Comparison of ENCODE assay signal across 9 mouse cellular contexts in the genomic region with DNA sequence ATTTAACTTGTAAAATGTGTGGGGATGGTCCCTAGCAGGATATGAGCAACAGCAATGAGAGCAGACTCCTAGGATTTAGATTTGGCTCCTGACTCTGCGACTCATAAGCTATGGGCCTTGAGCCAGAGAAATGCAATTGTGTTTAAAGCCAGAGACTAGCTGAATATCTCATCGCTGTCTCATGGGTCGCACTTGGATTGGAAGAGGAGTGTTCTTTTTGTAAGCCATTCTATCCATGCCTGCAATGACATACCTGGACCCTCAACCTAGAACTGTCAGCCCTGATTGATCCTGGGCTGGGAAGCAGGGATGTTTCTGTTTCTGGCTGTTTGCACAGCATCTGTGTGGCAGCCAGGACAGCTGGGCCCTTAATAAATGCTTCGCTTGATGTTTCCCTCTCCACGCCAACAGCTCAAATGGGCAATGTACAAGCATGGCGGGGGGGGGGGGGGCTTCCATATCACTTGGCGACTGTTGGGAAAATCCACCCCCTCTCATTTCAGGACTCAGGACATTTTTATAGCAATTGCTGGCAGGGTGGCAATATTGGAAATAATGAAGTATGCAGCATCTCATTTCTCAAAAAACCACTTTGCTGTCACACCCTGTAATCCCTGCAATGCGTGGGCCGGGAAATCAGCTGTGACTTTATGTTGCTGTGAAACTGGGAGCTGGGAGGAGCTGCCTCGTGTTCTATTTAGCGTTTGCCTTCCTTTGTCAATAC.
DNase-seq lines count a peak whose midpoint lies in the region; ATAC-seq lines count a peak whose summit lies in the region.
"Had no signal": no experiment of that assay in that cellular context is flagged by ENCODE, and none has a peak within 500 bp of the region (broad histone marks: within the 10 kb centered on the region; RNA-seq: fewer than 3 reads in every experiment).

No protein-coding gene starts in this region.

- no peaks in the 10 kb centered on the region for H3K27me3 ChIP-seq in embryonic facial prominence, embryonic 15.5 days
- no peaks in the 10 kb centered on the region for H3K27me3 ChIP-seq in neural tube, embryonic 15.5 days (replicated peaks)

- H3K36me3 ChIP-seq in embryonic facial prominence, embryonic 15.5 days: no peaks in the 10 kb centered on the region
- H3K36me3 ChIP-seq in neural tube, embryonic 15.5 days: no peaks in the 10 kb centered on the region

- no peak overlapping the region for H3K4me3 ChIP-seq in embryonic facial prominence, embryonic 15.5 days (replicated peaks)
- no peak overlapping the region for H3K4me3 ChIP-seq in neural tube, embryonic 15.5 days (replicated peaks)
- H3K4me3 ChIP-seq: gastrocnemius, adult 2 months had no signal

- H3K4me1 ChIP-seq in embryonic facial prominence, embryonic 15.5 days: peaks cover 14% of the 10 kb centered on the region
- peaks cover 12% of the 10 kb centered on the region for H3K4me1 ChIP-seq in neural tube, embryonic 15.5 days

- DNase-seq in heart, postnatal 10 days: peak; percentile 17 to 49
- DNase-seq in heart, postnatal 4 days: no peak
- peak; percentile 29 to 60 for DNase-seq in left cerebral cortex, adult 18-20 months (ENCODE audit: low spot score in 2 of 2)
- DNase-seq in T-cell, adult 2 months (ENCODE audit: low spot score): no peak
- DNase-seq in spleen, adult 18-20 months: no peak
- DNase-seq: gastrocnemius, adult 2 months had no signal

- 43% methylated on average over 11 of the region's 11 CpGs for WGBS in embryonic facial prominence, embryonic 15.5 days
- WGBS in neural tube, embryonic 15.5 days: 30% methylated on average over 11 of the region's 11 CpGs

- peak; percentile 63 for ATAC-seq in embryonic facial prominence, embryonic 15.5 days (ENCODE audit: insufficient number of reproducible peaks, low FRiP score, low TSS enrichment, low read depth)
- peak; percentile 92 for ATAC-seq in neural tube, embryonic 15.5 days (ENCODE audit: low FRiP score)
- no peak for ATAC-seq in megakaryocyte, adult 5-6 weeks (ENCODE audit: poor library complexity, severe bottlenecking)

- intact Hi-C loops in heart, postnatal 10 days (cut with DNase I): no loop called here

- no peaks in the 10 kb centered on the region for H3K9me3 ChIP-seq in embryonic facial prominence, embryonic 15.5 days (replicated peaks)
- no peaks in the 10 kb centered on the region for H3K9me3 ChIP-seq in neural tube, embryonic 15.5 days (replicated peaks)

- H3K9ac ChIP-seq in embryonic facial prominence, embryonic 15.5 days: no peak overlapping the region
- H3K9ac ChIP-seq in neural tube, embryonic 15.5 days (replicated peaks): no peak overlapping the region

- H3K4me2 ChIP-seq in embryonic facial prominence, embryonic 15.5 days (replicated peaks): no peak overlapping the region
- H3K4me2 ChIP-seq in neural tube, embryonic 15.5 days: peak overlapping the region; percentile 6; the same call in 1 of the 2 replicates

- H3K27ac ChIP-seq in embryonic facial prominence, embryonic 15.5 days (replicated peaks): peak overlapping the region; percentile 72
- H3K27ac ChIP-seq in neural tube, embryonic 15.5 days (replicated peaks): peak overlapping the region; percentile 54
- H3K27ac ChIP-seq: gastrocnemius, adult 2 months had no signal

Comparison
In these comparisons a context has a peak if more than half of its experiments do, and no peak if none do; other contexts are left out.
1. DNase-seq: peak in heart, postnatal 10 days (2 of 2) and left cerebral cortex, adult 18-20 months (2 of 2); none in heart, postnatal 4 days (single experiment), T-cell, adult 2 months (single experiment) and spleen, adult 18-20 months (0 of 2).